Mouse (Mus musculus) MEL (cell line): ENCODE measurements at regions not wholly inside any gene's neighbourhood (a gene's known extent, or its start where the extent isn't known, plus 50 kb on each side); places are given as distances from the start of the nearest gene placed in this dataset.

Experiments
- CTCF ChIP-seq, 3 experiments: IDR thresholded peaks in 2 of 3; conservative IDR thresholded peaks in 1 of 3; 2 replicates each; pipeline ENCODE4 v1.5.1; 2011 to 2012; ENCODE audit warnings: low read length in 3 of 3, low read depth in 2 of 3, mild to moderate bottlenecking in 2 of 3, improper control_type of control experiment in 1 of 3, inconsistent platforms in 1 of 3, mixed read lengths in 1 of 3, moderate library complexity in 1 of 3; ENCODE audit not compliant: control insufficient read depth in 1 of 3, insufficient read depth in 1 of 3, poor library complexity in 1 of 3, severe bottlenecking in 1 of 3
- EP300 ChIP-seq, 2 experiments: IDR thresholded peaks; 2 replicates each; pipeline ENCODE4 v1.6.1; 2011; ENCODE audit warnings: improper control_type of control experiment in 2 of 2, low read length in 2 of 2, low read depth in 1 of 2, mild to moderate bottlenecking in 1 of 2
- GABPA ChIP-seq: IDR thresholded peaks from 2 replicates; pipeline ENCODE4 v1.6.1; 2012; ENCODE audit warnings: low read depth, mild to moderate bottlenecking, inconsistent platforms, low read length, improper control_type of control experiment, moderate library complexity
- GATA1 ChIP-seq: IDR thresholded peaks from 2 replicates; pipeline ENCODE4 v1.6.1; 2011; ENCODE audit warnings: low read depth, low read length, improper control_type of control experiment
- JUND ChIP-seq: IDR thresholded peaks from 2 replicates; pipeline ENCODE4 v1.6.1; 2011; ENCODE audit warnings: low read depth, mild to moderate bottlenecking, improper control_type of control experiment, low read length
- MAFK ChIP-seq: IDR thresholded peaks from 2 replicates; pipeline ENCODE4 v1.6.1; 2011; ENCODE audit warnings: low read depth, mild to moderate bottlenecking, low read length, improper control_type of control experiment, borderline replicate concordance
- NRF1 ChIP-seq: IDR thresholded peaks from 2 replicates; pipeline ENCODE4 v1.6.1; 2014; ENCODE audit warnings: low read depth, mild to moderate bottlenecking, inconsistent platforms, low read length, improper control_type of control experiment, moderate library complexity; ENCODE audit not compliant: poor library complexity, insufficient read depth, severe bottlenecking
- POLR2A ChIP-seq, 2 experiments: IDR thresholded peaks; 2 replicates each; pipeline ENCODE4 v1.6.1; 2011 to 2012; ENCODE audit warnings: low read length in 2 of 2, mild to moderate bottlenecking in 2 of 2, control low read depth in 1 of 2, improper control_type of control experiment in 1 of 2, low read depth in 1 of 2, moderate library complexity in 1 of 2; ENCODE audit not compliant: control insufficient read depth in 1 of 2, insufficient read depth in 1 of 2, poor library complexity in 1 of 2
- POLR2AphosphoS2 ChIP-seq: IDR thresholded peaks from 2 replicates; pipeline ENCODE4 v1.6.1; 2011; ENCODE audit warnings: low read length, improper control_type of control experiment
- POLR2AphosphoS5 ChIP-seq: IDR thresholded peaks from 2 replicates; pipeline ENCODE4 v1.6.1; 2012; ENCODE audit warnings: low read depth, borderline replicate concordance, mild to moderate bottlenecking, inconsistent platforms, low read length, moderate library complexity, mixed read lengths
- RAD21 ChIP-seq: IDR thresholded peaks from 2 replicates; pipeline ENCODE4 v1.6.1; 2011; ENCODE audit warnings: mild to moderate bottlenecking, low read depth, low read length, improper control_type of control experiment
- RCOR1 ChIP-seq: IDR thresholded peaks from 2 replicates; pipeline ENCODE4 v1.6.1; 2012; ENCODE audit warnings: low read depth, mild to moderate bottlenecking, inconsistent platforms, low read length, improper control_type of control experiment
- TAL1 ChIP-seq: IDR thresholded peaks from 2 replicates; pipeline ENCODE4 v1.6.1; 2012; ENCODE audit warnings: mild to moderate bottlenecking, inconsistent platforms, low read length, moderate library complexity, mixed read lengths

DNA sequence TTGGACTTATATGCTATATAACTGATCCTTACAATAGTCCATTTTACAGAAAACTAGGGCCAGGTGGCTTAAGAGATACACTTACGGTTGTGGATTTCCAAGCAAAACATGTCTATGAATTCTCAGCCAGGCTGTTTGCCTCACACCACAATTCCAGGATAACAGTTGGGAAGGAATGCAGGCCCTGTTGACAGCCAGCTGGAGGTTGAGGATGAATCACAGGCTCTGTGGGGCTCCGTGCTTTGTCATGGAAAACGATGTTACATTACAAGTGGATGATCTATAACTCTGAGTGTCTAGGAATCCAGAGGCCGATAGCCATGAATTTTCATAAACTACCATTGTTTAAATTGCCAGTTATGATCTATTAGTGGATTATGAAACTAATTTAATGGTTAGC lies 221.9 kb upstream of the Gm6657 start:
- TF ChIP-seq CTCF (IDR thresholded peaks at IDR 0.05 in 2 of 3, conservative IDR thresholded peaks at IDR 0.05 in 1 of 3; ENCODE audit: control insufficient read depth in 1 of 3, insufficient read depth in 1 of 3, low read depth in 2 of 3, low read length in 3 of 3, poor library complexity in 1 of 3, severe bottlenecking in 1 of 3) (no peak), MAFK (no peak), EP300 (IDR thresholded peaks at IDR 0.05; ENCODE audit: low read depth in 1 of 2, low read length in 2 of 2) (no peak), POLR2AphosphoS5 (no peak), GATA1 (no peak), JUND (no peak), NRF1 (no peak), TAL1 (no peak), GABPA (no peak), RCOR1 (no peak), POLR2AphosphoS2 (no peak), RAD21 (no peak), POLR2A (IDR thresholded peaks at IDR 0.05; ENCODE audit: control insufficient read depth in 1 of 2, insufficient read depth in 1 of 2, low read depth in 1 of 2, low read length in 2 of 2, poor library complexity in 1 of 2) (no peak)
